Mouse (Mus musculus): ENCODE measurements around the gene Nfib. TPM values are rescaled to one million over a fixed set of nuclear protein-coding genes. Genes with fewer than 3 reads are reported as not detected.
"Not testable (repeated sequence)": the region's sequence is repeated elsewhere in the genome, so short reads cannot be mapped to it uniquely, and the experiment has no call there.

Gene Nfib
- total RNA-seq, 1 experiment from 2014 or later, result 0.10 TPM

- no peak for ATAC-seq (replicated peaks in 1 of 2; ENCODE audit: insufficient read depth in 1 of 2, low FRiP score in 2 of 2, low TSS enrichment in 1 of 2, low read depth in 1 of 2, poor library complexity in 2 of 2, severe bottlenecking in 2 of 2)
Measured at GRCm38 (mm10) chr4:82283536-82283935, 422.0 kb downstream of the Nfib start.

- no peak for ATAC-seq (replicated peaks in 1 of 2; ENCODE audit: insufficient read depth in 1 of 2, low FRiP score in 2 of 2, low TSS enrichment in 1 of 2, low read depth in 1 of 2, poor library complexity in 2 of 2, severe bottlenecking in 2 of 2)
Measured at GRCm38 (mm10) chr4:82275996-82276395, 429.6 kb downstream of the Nfib start.

- no peak for ATAC-seq (replicated peaks in 1 of 2; ENCODE audit: insufficient read depth in 1 of 2, low FRiP score in 2 of 2, low TSS enrichment in 1 of 2, low read depth in 1 of 2, poor library complexity in 2 of 2, severe bottlenecking in 2 of 2)
Measured at GRCm38 (mm10) chr4:82273049-82273754, 432.3 kb downstream of the Nfib start.

- ATAC-seq (replicated peaks in 1 of 2; ENCODE audit: insufficient read depth in 1 of 2, low FRiP score in 2 of 2, low TSS enrichment in 1 of 2, low read depth in 1 of 2, poor library complexity in 2 of 2, severe bottlenecking in 2 of 2), result no peak
Measured at GRCm38 (mm10) chr4:82272099-82272498, 433.5 kb downstream of the Nfib start.

- no peak for ATAC-seq (replicated peaks in 1 of 2; ENCODE audit: insufficient read depth in 1 of 2, low FRiP score in 2 of 2, low TSS enrichment in 1 of 2, low read depth in 1 of 2, poor library complexity in 2 of 2, severe bottlenecking in 2 of 2)
Measured at GRCm38 (mm10) chr4:82271547-82271946, 434.0 kb downstream of the Nfib start.

- no peak for ATAC-seq (replicated peaks in 1 of 2; ENCODE audit: insufficient read depth in 1 of 2, low FRiP score in 2 of 2, low TSS enrichment in 1 of 2, low read depth in 1 of 2, poor library complexity in 2 of 2, severe bottlenecking in 2 of 2)
Measured at GRCm38 (mm10) chr4:82267832-82268778, 437.4 kb downstream of the Nfib start.

GRCm38 (mm10) chr4:82266066-82266619, 439.4 kb downstream of the Nfib start:
- no peak for ATAC-seq (replicated peaks in 1 of 2; ENCODE audit: insufficient read depth in 1 of 2, low FRiP score in 2 of 2, low TSS enrichment in 1 of 2, low read depth in 1 of 2, poor library complexity in 2 of 2, severe bottlenecking in 2 of 2)

GRCm38 (mm10) chr4:82258545-82258944, 447.0 kb downstream of the Nfib start:
- not testable (repeated sequence) for ATAC-seq (replicated peaks in 1 of 2; ENCODE audit: insufficient read depth in 1 of 2, low FRiP score in 2 of 2, low TSS enrichment in 1 of 2, low read depth in 1 of 2, poor library complexity in 2 of 2, severe bottlenecking in 2 of 2)

- ATAC-seq (replicated peaks in 1 of 2; ENCODE audit: insufficient read depth in 1 of 2, low FRiP score in 2 of 2, low TSS enrichment in 1 of 2, low read depth in 1 of 2, poor library complexity in 2 of 2, severe bottlenecking in 2 of 2), result no peak
Measured at GRCm38 (mm10) chr4:82252054-82252453, 453.5 kb downstream of the Nfib start.

GRCm38 (mm10) chr4:82250355-82250659, 455.2 kb downstream of the Nfib start:
- no peak for ATAC-seq (replicated peaks in 1 of 2; ENCODE audit: insufficient read depth in 1 of 2, low FRiP score in 2 of 2, low TSS enrichment in 1 of 2, low read depth in 1 of 2, poor library complexity in 2 of 2, severe bottlenecking in 2 of 2)

- no peak for ATAC-seq (replicated peaks in 1 of 2; ENCODE audit: insufficient read depth in 1 of 2, low FRiP score in 2 of 2, low TSS enrichment in 1 of 2, low read depth in 1 of 2, poor library complexity in 2 of 2, severe bottlenecking in 2 of 2)
Measured at GRCm38 (mm10) chr4:82249518-82250354, 455.8 kb downstream of the Nfib start.

GRCm38 (mm10) chr4:82248961-82249360, 456.6 kb downstream of the Nfib start:
- no peak for ATAC-seq (replicated peaks in 1 of 2; ENCODE audit: insufficient read depth in 1 of 2, low FRiP score in 2 of 2, low TSS enrichment in 1 of 2, low read depth in 1 of 2, poor library complexity in 2 of 2, severe bottlenecking in 2 of 2)

GRCm38 (mm10) chr4:82248031-82248430, 457.5 kb downstream of the Nfib start:
- no peak for ATAC-seq (replicated peaks in 1 of 2; ENCODE audit: insufficient read depth in 1 of 2, low FRiP score in 2 of 2, low TSS enrichment in 1 of 2, low read depth in 1 of 2, poor library complexity in 2 of 2, severe bottlenecking in 2 of 2)

GRCm38 (mm10) chr4:82246290-82246689, 459.3 kb downstream of the Nfib start:
- no peak for ATAC-seq (replicated peaks in 1 of 2; ENCODE audit: insufficient read depth in 1 of 2, low FRiP score in 2 of 2, low TSS enrichment in 1 of 2, low read depth in 1 of 2, poor library complexity in 2 of 2, severe bottlenecking in 2 of 2)
